In the genomic region with DNA sequence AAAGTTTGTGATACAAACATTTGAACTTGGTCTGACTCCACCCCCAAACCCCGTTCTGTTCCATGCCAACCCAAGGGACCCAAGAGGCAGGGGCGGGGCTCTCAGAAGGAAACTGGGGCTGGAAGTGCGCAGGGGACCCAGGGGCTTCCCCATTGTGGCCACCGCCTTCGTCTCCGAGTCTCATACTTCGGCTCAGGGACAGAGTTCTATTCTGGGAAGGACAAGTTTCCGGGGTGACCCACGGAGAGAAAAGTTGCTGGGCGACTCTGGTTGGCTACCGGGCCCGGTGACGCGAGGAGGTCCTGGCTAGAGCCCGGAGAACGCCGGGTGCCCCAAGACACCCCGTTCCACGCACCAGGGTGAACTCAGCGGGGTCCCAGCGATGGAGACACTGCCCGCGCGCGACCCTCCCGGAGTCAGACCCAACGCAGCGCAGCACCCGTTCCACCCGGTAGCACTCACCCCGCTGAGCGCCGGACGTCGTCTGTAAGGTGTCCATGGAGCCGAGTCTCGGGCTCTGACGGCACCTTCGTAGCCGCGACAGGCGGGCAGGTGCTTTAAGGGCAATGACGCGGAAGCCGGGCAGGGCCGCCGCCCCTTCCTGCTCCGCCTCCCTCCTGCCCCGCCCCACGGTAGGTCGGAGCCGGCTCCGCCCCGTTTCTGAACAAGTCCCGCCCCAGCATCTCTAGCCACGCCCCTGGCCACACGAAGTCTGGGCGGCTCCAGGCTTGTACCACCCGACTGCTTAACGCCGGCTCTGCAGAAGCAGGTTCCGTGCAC, we compare ENCODE assay signal across 7 mouse cellular contexts. TPM values are rescaled to one million over a fixed set of nuclear protein-coding genes. Genes with fewer than 3 reads are reported as not detected.
DNase-seq lines count a peak whose midpoint lies in the region; ATAC-seq and TF ChIP-seq lines count a peak whose summit lies in the region.

A gene (minus strand): TSS at position 536 of the 780 bp plus-strand sequence.

- peak within 1 kb of the TSS; percentile 100 for H3K4me3 ChIP-seq in gastrocnemius, adult 2 months
- peak within 1 kb of the TSS; percentile 67 for H3K4me3 ChIP-seq in hindbrain, embryonic 16.5 days (ENCODE audit: low read length)
- H3K4me3 ChIP-seq in limb, embryonic 10.5 days: peak within 1 kb of the TSS; percentile 66
- peak within 1 kb of the TSS; percentile 63 for H3K4me3 ChIP-seq in midbrain, embryonic 11.5 days (ENCODE audit: low read depth, low read length)

- no peaks in the 10 kb centered on the region for H3K36me3 ChIP-seq in hindbrain, embryonic 16.5 days (ENCODE audit: control insufficient read depth, insufficient read depth, low read length)
- H3K36me3 ChIP-seq in limb, embryonic 10.5 days: no peaks in the 10 kb centered on the region
- no peaks in the 10 kb centered on the region for H3K36me3 ChIP-seq in midbrain, embryonic 11.5 days (ENCODE audit: control insufficient read depth, insufficient read depth, low read length)

- peak within 1 kb of the TSS; percentile 99 for H3K27ac ChIP-seq in gastrocnemius, adult 2 months
- no peak within 1 kb of the TSS for H3K27ac ChIP-seq in hindbrain, embryonic 16.5 days (ENCODE audit: low read depth, low read length)
- H3K27ac ChIP-seq in limb, embryonic 10.5 days: peak within 1 kb of the TSS; percentile 32; the same call in 1 of the 2 replicates
- H3K27ac ChIP-seq in midbrain, embryonic 11.5 days (ENCODE audit: low read depth, low read length): no peak within 1 kb of the TSS

- DNase-seq in cerebellum, postnatal 25 days: peak; percentile 65 to 83
- peak; percentile 95 for DNase-seq in gastrocnemius, adult 2 months
- DNase-seq in limb, embryonic 10.5 days (ENCODE audit: low spot score): peak; percentile 87
- DNase-seq in midbrain, embryonic 11.5 days (ENCODE audit: low spot score, missing footprints): peak; percentile 99
- DNase-seq in skeletal muscle tissue, adult 2 months (ENCODE audit: low read depth, low spot score): peak; percentile 92

- 2% methylated on average over 60 of the region's 62 CpGs for WGBS in hindbrain, embryonic 16.5 days
- 3% methylated on average over 62 of the region's 62 CpGs for whole genome bisulfite sequencing in limb, embryonic 10.5 days
- 2% methylated on average over 62 of the region's 62 CpGs for WGBS in midbrain, embryonic 11.5 days

- TF ChIP-seq CTCF in gastrocnemius, adult 2 months (IDR thresholded peaks at IDR 0.05): no peak

- H3K4me1 ChIP-seq in hindbrain, embryonic 16.5 days (ENCODE audit: control insufficient read depth, insufficient read depth, low read depth, low read length): peaks cover 5% of the 10 kb centered on the region
- H3K4me1 ChIP-seq in limb, embryonic 10.5 days: peaks cover 41% of the 10 kb centered on the region
- H3K4me1 ChIP-seq in midbrain, embryonic 11.5 days (ENCODE audit: control insufficient read depth, insufficient read depth, low read length): peaks cover 7% of the 10 kb centered on the region

- H3K4me2 ChIP-seq in hindbrain, embryonic 16.5 days (ENCODE audit: low read length): peak within 1 kb of the TSS; percentile 97
- H3K4me2 ChIP-seq in midbrain, embryonic 11.5 days: peak within 1 kb of the TSS; percentile 93

- peak within 1 kb of the TSS; percentile 70 for H3K9ac ChIP-seq in hindbrain, embryonic 16.5 days (ENCODE audit: low read depth, low read length)
- H3K9ac ChIP-seq in midbrain, embryonic 11.5 days (ENCODE audit: low read length): peak within 1 kb of the TSS; percentile 66

- H3K9me3 ChIP-seq in hindbrain, embryonic 16.5 days (ENCODE audit: control insufficient read depth, low read length): no peaks in the 10 kb centered on the region
- H3K9me3 ChIP-seq in limb, embryonic 10.5 days (replicated peaks): no peaks in the 10 kb centered on the region
- H3K9me3 ChIP-seq in midbrain, embryonic 11.5 days (ENCODE audit: control insufficient read depth, low read length): no peaks in the 10 kb centered on the region

- ATAC-seq in activated CD4-positive, CD25-positive, alpha-beta regulatory T cell, adult 4 months: peak; percentile 64
- peak; percentile 87 for ATAC-seq in hindbrain, embryonic 16.5 days
- ATAC-seq in midbrain, embryonic 11.5 days (ENCODE audit: low FRiP score): peak; percentile 90

- peaks cover 3% of the 10 kb centered on the region; the same call in 1 of the 2 replicates for H3K27me3 ChIP-seq in hindbrain, embryonic 16.5 days (replicated peaks; ENCODE audit: control insufficient read depth, insufficient read depth, low read length)
- peaks cover 47% of the 10 kb centered on the region for H3K27me3 ChIP-seq in limb, embryonic 10.5 days (ENCODE audit: low read depth, poor library complexity, severe bottlenecking)
- H3K27me3 ChIP-seq in midbrain, embryonic 11.5 days (ENCODE audit: control insufficient read depth, insufficient read depth, low read length): peaks cover 6% of the 10 kb centered on the region; the same call in 1 of the 2 replicates

- intact Hi-C loops in gastrocnemius, adult 2 months (cut with DNase I): no loop called here

RNA-seq across cellular contexts. Expression of the gene that starts here (rescaled TPM):
- polyA plus RNA-seq in activated CD4-positive, CD25-positive, alpha-beta regulatory T cell, adult 4 months (2017; shearing (Covaris generic)): 1 to 10 TPM; 5.0 to 5.9 TPM
- 1 to 10 TPM; 2.6 TPM for total RNA-seq in gastrocnemius, adult 2 months (2021)
- 0.23 and 0.31 TPM in 2 replicates for polyA plus RNA-seq in hindbrain, embryonic 16.5 days (2015; fragmentation: Nextera tagmentation; extraction: Ambion mirVana)
- polyA plus RNA-seq in limb, embryonic 10.5 days (2016; fragmentation: Nextera tagmentation; extraction: Ambion mirVana): 0.23 and 0.58 TPM in 2 replicates
- 0.22 and 0.37 TPM in 2 replicates for polyA plus RNA-seq in midbrain, embryonic 11.5 days (2014; fragmentation: Nextera tagmentation; extraction: Ambion mirVana)

Comparison
In these comparisons a context has a peak if more than half of its experiments do, and no peak if none do; other contexts are left out.
1. Peak in ATAC-seq, H3K4me3 ChIP-seq, H3K9ac ChIP-seq and H3K4me2 ChIP-seq in hindbrain, embryonic 16.5 days; RNA of the gene not detected or under 1 TPM.
2. Peak in DNase-seq, H3K4me3 ChIP-seq and H3K27ac ChIP-seq in limb, embryonic 10.5 days; RNA of the gene not detected or under 1 TPM.
3. Peak in DNase-seq, ATAC-seq, H3K4me3 ChIP-seq, H3K9ac ChIP-seq and H3K4me2 ChIP-seq in midbrain, embryonic 11.5 days; RNA of the gene not detected or under 1 TPM.